Mouse (Mus musculus) liver, adult 2 months (tissue): ENCODE measurements at regions not wholly inside any gene's neighbourhood (a gene's known extent, or its start where the extent isn't known, plus 50 kb on each side); places are given as distances from the start of the nearest gene placed in this dataset.

Experiments used
- DNase-seq: peaks from one replicate; pipeline ENCODE4 v3.0.0-alpha.2; 2011; ENCODE audit warnings: low read depth, low spot score; ENCODE audit errors: extremely low read depth
- H3K27ac ChIP-seq: fragments of 200-500 bp; replicated peaks from 2 replicates; pipeline ENCODE4 v1.5.1; 2012; ENCODE audit warnings: low read depth, mild to moderate bottlenecking, control low read depth, inconsistent platforms, low read length; ENCODE audit not compliant: insufficient read depth
- H3K27me3 ChIP-seq: fragments of 200-500 bp; 2 replicates; pipeline ENCODE4 v1.6.1; 2012; ENCODE audit warnings: mild to moderate bottlenecking, moderate library complexity, low read length, inconsistent platforms; ENCODE audit not compliant: control insufficient read depth, insufficient read depth
- H3K36me3 ChIP-seq: fragments of 200-500 bp; 2 replicates; pipeline ENCODE4 v1.6.1; 2012; ENCODE audit warnings: low read length, inconsistent platforms; ENCODE audit not compliant: control insufficient read depth, insufficient read depth
- H3K4me1 ChIP-seq: fragments of 200-500 bp; 2 replicates; pipeline ENCODE4 v1.6.1; 2011; ENCODE audit warnings: low read length; ENCODE audit not compliant: control insufficient read depth, insufficient read depth
- H3K4me3 ChIP-seq: fragments of 200-500 bp; 2 replicates; pipeline ENCODE4 v1.5.1; 2011; ENCODE audit warnings: low read depth, mild to moderate bottlenecking, control low read depth, low read length, moderate library complexity; ENCODE audit not compliant: insufficient read depth
- H3K79me2 ChIP-seq: fragments of 200-500 bp; 2 replicates; pipeline ENCODE4 v1.6.1; 2012; ENCODE audit warnings: inconsistent platforms, mild to moderate bottlenecking, low read length, moderate library complexity; ENCODE audit not compliant: control insufficient read depth, insufficient read depth
- H3K9ac ChIP-seq: fragments of 200-500 bp; 2 replicates; pipeline ENCODE4 v1.6.1; 2012; ENCODE audit warnings: low read depth, mild to moderate bottlenecking, control low read depth, inconsistent platforms, low read length
- CTCF ChIP-seq: fragments of 200-500 bp; IDR thresholded peaks from 2 replicates; pipeline ENCODE4 v1.5.1; 2011; ENCODE audit warnings: low read depth, low read length, control low read depth
- POLR2A ChIP-seq: fragments of 200-500 bp; IDR thresholded peaks from 2 replicates; pipeline ENCODE4 v1.6.1; 2011; ENCODE audit warnings: low read length, control low read depth; ENCODE audit not compliant: insufficient read depth; ENCODE audit errors: extremely low read depth
- WGBS: fragments of 180-500 bp; shearing (Covaris S2); methylation state at CpG from one replicate; pipeline ENCODE4 v1.1.7; 2018; 5-methylcytosine and 5-hydroxymethylcytosine counted together

DNA sequence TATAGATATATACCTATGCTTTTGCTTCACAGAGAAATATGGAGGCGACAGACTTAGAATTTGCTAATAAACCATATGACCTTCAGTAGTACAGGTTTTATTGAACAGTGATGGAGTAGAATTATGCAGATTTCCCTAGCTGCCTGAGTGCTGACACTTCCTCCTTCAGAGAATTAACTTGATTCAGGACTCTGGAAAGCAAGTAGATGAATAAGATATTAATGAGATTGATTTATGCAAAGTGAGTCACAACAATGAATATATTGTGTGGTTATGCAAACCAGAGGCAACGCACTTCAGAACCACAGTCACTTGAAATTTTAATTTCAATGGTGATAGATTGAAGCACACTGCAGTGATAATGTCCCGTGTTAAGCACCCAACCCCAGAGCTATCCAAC is 112.5 kb upstream of the Slc35f1 start:
- TF ChIP-seq POLR2A, result no peak
- Histone ChIP-seq H3K4me1 (no peaks in the 10 kb centered on the region), H3K79me2 (no peaks in the 10 kb centered on the region), H3K27me3 (no peaks in the 10 kb centered on the region), H3K9ac (no peak overlapping the region), H3K4me3 (no peak overlapping the region), H3K36me3 (no peaks in the 10 kb centered on the region), H3K27ac (no peak overlapping the region)
- DNase-seq, result no peak
- WGBS, result 80% methylated on average over 3 of the region's 3 CpGs

DNA sequence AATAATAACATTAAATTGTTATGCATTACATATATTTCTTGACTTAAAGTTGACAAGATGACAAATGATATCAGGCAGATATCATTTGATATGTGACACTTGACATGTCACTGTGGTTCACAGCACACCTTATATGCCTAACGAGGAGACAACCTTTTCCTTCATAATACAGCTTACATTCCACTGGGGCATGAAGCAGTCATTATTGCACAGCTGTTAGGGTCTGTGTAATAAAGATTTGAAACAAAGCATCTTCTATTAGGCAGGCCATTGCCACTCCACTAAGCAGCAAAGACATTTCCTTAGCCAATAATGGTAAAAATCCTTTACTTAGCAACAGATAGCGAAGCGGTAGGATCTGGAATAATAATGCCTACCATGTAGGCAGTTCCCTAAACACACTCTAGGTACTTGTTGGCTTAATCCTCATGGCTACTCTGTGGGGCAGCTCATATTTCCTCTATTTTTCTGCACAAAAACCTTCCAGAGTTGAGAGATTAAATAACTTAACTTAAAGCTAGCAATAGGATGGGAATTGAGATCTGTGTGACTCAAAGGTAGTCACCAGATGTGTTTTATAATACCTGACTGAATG is 112.0 kb upstream of the Slc35f1 start:
- H3K27ac ChIP-seq, result no peak overlapping the region
- 76% methylated on average over 3 of the region's 3 CpGs for WGBS
- TF ChIP-seq POLR2A (no peak), CTCF (no peak)
- no peak overlapping the region for H3K9ac ChIP-seq
- no peak overlapping the region for H3K4me3 ChIP-seq
- no peak for DNase-seq
- no peaks in the 10 kb centered on the region for H3K27me3 ChIP-seq
- H3K36me3 ChIP-seq, result no peaks in the 10 kb centered on the region
- H3K79me2 ChIP-seq, result no peaks in the 10 kb centered on the region
- no peaks in the 10 kb centered on the region for H3K4me1 ChIP-seq

DNA sequence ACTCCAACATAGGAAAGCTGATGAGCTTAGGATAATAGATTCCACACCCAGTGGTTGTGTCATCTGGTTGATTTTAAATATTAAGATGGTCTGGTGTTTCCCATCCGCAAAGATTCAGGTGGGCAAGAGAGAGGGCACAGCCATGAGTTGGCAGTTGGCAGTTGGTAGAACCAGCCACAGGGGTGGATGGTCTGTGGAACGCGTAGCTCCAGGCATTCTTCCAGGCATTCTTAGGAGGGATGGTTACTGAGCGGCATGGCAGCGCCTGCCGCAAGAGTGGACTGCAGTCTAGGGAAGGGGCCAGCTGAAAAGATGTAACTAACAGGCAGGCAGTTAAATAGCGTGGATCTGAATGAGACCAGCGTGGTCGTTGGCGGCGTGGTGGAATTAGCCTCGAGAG is 96.6 kb upstream of the Slc35f1 start:
- Histone ChIP-seq H3K79me2 (no peaks in the 10 kb centered on the region), H3K4me3 (no peak overlapping the region), H3K9ac (no peak overlapping the region), H3K27me3 (no peaks in the 10 kb centered on the region), H3K27ac (no peak overlapping the region), H3K4me1 (no peaks in the 10 kb centered on the region), H3K36me3 (no peaks in the 10 kb centered on the region)
- TF ChIP-seq CTCF (no peak), POLR2A (no peak)
- 95% methylated on average over 12 of the region's 12 CpGs for WGBS
- DNase-seq, result no peak
